Mouse (Mus musculus) WW6 (cell line): Measurements from ENCODE around the gene Socs2.
"Not testable (repeated sequence)": the region's sequence is repeated elsewhere in the genome, so short reads cannot be mapped to it uniquely, and the experiment has no call there.

Experiments
- DNase-seq: peaks from one replicate; pipeline ENCODE4 v3.0.0-alpha.2; 2013; ENCODE audit warnings: low read depth, low spot score

Socs2 gene

DNA sequence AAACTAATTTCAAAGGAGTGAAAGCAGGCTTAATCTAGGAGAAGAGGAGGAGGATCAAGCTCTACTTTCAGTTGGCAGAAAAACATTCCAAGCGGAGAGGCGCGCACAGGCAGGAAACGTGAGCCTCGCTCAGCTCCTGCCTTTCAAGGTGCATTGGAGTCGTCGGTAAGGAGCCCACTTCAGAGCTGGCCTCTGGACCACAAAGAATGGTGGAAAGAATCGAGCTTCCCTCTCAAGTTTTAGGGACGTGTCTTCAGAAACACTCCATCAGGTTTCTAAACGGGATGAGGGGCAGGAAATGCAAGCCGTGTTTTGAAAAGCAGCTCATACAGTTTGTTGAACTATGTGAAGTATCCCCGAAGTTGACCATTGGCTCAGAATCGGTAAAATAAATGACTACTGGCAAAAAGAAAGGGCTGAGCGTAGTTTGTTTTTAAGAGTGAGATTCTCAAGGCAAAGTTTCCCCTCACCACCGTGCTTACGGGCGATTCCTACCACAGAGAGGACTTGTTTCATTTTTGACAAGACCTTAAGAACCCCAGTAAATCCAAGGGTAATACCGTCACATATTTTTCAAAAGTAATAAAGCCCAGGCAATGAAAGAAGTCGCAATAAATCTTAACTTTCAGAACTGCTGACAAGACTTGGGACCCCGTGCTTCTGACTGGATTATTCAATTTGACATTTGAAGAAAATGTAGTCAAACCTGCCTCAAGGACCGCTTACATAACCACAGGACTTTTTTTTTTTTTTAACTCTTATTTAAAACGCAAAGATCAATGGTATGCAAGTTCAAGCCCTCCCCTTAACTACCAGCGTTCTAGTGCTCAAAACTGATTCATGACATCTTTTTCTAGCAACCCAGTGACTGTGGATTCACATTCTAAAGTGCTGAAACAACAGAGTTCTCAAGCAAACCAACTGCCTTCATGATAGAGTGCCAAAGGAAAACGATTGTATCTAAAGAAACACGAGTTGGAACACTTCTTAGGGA is 21.9 kb downstream of the Socs2 start:
- no peak for DNase-seq

DNA sequence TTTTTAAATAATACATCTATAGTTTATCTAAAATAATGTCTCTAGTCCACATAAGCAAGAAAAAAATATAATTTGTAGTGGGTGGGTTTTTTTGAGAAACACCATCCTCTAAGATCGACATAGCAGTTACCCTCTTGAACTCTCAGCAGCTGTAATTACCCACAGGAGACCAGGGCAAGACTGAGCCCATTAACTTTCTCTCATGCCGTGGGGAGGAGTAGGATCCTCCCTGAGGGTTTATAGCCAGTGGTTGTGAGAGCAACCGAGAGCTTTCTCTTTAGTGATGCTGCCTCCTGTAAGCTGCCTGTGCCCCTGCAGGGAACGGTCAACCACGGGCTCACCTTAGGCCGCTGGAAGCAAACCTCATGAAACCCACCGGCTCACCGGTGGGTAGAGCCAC is 24.9 kb downstream of the Socs2 start:
- no peak for DNase-seq

DNA sequence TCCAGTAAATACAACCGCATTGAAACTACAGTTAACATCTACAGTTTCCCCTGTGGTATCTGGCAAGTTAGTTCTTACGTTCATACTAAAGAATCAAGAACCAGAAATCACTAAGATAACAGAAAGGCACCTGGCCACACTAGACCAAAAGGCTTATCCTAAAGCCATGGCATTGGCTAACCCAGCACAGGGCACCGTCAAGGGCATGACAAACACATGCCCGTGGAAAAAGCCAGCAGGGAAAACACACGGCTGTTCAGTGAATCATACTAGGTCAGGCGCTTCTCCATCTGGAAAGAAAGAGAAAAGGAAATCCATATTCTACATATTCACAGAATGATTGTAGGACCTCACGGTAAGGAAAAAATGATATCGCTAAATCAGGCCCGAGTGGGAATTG is 26.1 kb downstream of the Socs2 start:
- DNase-seq: no peak

DNA sequence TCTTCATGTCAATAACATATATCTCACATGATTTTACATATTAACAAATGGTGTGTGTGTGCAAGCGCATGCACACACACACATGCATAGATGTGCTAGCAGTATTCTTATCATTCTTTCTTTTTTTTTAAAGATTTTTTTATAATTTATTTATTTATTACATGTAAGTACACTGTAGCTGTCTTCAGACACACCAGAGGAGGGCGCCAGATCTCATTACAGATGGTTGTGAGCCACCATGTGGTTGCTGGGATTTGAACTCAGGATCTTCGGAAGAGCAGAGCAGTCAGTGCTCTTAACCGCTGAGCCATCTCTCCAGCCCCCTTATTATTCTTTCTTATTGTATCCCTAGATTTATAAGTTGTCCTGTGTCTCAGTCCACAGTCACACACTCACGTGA is 27.2 kb downstream of the Socs2 start:
- DNase-seq: not testable (repeated sequence)

DNA sequence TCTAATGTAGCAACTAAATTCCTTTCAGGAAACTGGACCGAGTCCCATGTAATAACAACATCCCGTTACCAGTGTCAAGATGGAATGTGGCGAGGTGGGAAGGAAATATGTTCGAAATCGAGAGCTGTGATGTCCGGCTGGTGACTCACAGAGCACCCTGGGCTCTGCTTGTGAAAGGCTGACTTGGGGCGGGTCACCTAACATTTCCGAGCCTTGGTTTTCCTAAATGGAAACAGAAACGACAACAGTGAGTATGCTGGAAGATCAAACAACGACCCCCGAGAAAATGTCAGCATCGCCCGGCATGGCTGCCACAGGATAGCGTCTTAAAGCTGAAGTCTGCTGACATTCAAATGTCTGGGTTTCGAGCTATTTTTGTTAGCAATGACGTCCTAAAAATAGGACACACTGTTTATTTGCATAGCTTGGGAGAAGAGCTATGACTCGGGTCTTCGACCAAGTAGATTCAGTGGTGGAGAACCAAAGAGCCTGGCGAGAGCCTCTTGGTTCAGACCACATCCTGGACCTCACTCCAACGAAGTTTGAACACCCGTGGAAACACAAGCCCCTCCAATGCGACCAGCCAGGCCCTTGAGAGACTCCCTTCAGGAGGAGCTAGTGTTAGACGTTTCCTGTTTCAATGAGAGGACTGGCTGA is 28.0 kb downstream of the Socs2 start:
- no peak for DNase-seq

DNA sequence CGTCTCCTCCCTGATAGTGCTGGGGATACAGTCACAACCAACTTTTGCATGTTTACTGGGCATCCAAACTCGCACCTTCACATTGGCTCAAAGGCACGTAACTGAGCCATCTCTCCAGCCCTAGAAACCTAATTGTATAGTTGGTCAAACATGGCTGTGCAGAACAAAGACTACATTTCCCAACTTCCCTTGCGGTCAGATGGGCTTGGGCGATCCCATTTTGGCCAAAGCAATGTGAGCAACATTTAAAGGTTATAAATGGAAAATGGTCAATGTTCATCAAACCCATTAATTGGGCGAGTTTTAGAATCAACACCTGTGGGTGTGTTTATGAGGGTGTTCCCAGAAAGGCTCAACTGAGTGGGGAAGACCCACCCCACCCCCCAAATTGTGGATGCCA is 30.5 kb downstream of the Socs2 start:
- no peak for DNase-seq

DNA sequence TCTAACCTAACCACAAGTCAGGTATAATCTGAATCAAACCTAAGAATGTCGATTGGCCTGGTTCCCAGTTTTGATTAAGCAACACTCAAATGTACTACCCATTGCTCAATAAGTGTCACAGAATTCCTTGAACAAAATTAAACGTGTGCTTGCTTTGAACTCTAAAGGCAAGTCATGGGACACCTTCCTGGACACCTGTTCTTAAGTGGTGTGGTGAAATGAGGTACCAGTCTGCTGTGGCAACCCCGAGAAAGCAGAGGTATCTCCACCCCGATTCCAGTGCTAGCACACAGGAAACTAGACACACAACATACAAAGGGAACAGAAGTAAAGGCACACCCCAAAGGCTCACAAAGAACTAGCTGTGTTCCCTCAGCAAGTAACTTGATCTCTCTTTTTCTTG is 31.2 kb downstream of the Socs2 start:
- DNase-seq: no peak

DNA sequence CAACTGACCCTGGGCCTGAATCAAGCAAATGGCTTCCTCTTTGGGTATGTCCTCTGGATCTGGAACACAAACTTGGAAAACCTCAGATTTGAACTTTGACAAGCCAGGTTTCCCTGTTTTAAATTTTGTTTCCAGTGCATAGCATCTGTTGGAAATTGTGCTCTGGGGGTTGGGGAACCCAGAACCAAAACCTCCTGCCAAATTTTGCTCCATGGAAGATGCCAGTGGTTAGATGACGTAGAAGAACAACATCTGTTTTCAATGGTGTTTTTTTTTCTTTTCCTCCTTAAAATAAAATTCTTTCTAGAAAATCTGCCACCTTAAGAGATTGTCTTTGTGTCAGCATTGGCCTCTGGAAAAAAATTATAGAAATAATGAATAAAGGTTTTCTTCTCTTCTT is 31.9 kb downstream of the Socs2 start:
- DNase-seq: no peak

DNA sequence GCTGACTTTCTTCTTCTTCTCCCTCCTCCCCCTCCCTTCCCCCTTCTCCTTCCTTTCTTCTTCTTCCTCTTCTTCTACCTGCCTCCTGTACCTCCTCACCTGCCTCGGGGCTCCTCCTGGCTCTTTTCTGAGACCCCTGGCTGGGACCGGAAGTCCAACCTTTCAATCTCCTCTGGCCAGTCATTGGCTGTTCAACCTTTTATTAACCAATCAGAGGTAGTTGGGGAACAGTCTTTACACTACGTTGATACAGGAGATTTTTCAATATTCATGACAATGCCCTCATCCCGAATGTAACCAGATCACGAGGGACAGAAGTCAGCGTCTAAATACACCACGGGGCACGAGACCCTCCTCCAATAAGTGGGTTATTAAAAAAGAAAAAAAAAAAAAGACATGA is 32.5 kb downstream of the Socs2 start:
- DNase-seq: no peak

DNA sequence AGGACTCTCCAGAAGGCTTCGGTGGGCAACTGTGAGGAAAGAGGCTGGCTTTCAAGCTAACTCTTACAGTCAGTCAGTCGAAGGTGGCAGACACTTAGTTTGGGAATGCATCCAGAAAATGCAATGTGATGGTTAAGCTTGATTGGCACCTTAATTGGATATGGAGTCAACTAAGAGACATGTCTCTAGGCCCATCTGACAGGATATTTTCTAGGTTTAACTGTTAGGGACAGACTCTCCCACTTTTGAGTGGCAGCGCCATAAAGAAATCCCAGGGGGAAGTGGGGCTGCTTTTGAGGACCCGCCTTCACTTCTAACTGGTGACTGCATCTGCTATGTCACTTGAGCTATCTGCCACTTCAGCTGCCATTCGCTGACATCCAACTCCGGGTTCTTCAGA is 43.6 kb downstream of the Socs2 start:
- DNase-seq: no peak

DNA sequence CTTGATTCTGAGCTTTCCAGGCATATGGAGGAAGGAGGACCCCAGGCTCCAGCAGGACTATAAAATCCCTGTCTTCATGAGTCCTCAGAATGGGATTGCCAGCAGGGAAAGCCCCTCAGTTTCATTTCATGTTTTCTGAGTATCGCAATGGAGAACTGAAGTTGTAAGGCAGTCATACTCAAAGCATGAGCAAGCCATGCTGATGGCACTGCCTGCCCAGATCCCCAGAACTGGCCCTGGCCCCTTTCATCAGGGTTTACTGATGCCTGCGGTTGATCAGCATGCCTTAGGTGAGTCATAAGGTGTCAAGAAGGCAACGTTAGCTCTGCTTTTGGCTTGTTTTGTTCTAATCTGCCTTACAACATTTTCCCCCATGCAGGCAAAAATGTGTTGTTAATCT is 45.0 kb downstream of the Socs2 start:
- DNase-seq: no peak

DNA sequence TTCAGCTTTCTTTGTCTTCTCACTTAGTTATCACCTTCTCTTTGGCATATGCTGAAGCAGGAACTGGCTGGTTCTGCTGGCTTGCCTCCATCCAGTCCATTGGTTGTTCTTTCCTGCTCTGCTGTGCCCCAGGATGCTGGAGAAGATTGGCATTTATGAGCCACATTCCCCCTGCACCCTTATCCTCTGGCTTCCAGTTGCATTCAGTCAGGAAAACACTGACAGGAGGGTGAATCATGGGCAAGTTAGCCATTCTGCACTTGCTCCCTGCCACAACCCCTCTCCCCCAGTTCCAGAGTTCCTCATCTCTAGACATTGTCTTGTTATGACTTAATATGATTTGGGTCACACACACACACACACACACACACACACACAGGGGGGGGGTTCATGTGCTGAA is 47.8 kb downstream of the Socs2 start:
- DNase-seq: no peak

DNA sequence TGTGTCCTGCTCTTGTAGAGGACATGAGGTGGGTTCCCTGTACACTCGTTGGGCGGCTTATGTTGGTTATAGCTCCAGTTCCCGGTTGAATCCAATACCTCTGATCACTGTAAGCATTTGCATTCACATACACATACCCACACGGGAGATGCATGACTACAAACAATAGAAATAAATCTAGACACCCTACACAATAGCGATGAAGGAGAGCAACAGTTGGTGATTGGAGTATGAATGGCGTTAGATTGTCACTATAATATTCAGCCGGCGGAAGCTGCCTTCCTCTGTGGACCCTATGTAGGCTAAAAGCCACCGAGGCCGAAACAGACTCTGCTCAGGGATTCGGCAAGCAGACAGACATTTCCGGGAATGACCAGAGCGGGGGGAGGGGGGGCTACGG is 48.8 kb downstream of the Socs2 start:
- no peak for DNase-seq

DNA sequence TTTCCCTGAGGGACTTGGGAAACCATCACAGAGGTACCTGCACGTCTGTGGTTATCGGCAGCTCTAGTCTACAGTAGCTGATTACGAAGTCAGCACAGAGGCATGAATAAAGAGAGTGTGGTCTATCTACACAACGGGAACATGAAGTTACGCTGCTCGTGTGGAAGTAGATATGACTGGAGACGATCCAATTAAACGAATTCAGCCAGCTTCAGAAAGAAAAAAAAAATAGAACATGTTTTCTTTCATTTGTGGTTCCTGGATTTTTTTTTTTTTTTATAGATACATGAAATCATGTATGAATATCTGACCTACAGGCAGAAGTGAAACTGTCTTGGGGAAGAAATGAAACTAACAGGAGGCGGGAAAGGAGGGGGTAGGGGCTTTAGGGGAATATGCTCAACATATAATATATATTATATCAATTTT is 49.3 kb downstream of the Socs2 start:
- no peak for DNase-seq

DNA sequence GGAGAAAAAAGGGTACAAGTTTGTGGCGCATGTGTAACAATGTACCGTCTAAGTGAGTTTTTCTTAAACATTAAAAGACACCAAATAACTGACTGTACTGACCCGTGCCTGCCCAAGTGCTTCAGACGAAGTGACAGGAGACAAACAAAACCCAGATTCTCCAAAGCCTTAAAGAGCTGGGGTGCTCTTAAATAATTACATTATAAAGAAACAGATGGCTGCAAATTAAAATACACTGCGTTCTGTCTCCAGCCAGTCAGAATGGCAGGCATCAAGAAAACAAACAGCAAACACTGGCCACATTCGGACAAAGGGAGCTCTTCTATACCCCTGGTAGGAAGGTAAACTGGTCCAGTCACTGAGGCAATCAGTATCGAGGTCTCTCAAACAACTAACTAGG is 49.7 kb downstream of the Socs2 start:
- no peak for DNase-seq

DNA sequence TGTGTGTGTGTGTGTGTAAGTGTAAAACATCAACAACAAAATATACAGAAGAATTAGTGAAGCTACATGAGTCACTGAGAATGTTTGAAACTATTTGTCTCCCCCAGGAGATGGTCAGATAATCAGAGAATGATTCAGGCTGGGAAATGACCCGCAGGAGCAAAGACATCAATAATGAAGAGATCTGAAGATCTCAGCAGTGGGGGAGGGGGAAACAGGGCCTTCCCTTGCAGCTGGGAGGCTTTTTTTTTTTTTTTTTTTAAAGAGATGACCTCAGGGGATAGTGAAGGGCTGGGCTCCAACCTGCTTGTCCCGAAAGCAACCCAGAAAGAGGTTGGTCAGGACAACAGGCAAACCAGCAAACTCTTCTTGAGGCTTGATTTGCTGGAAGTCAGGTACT is 54.7 kb downstream of the Socs2 start:
- DNase-seq: no peak

DNA sequence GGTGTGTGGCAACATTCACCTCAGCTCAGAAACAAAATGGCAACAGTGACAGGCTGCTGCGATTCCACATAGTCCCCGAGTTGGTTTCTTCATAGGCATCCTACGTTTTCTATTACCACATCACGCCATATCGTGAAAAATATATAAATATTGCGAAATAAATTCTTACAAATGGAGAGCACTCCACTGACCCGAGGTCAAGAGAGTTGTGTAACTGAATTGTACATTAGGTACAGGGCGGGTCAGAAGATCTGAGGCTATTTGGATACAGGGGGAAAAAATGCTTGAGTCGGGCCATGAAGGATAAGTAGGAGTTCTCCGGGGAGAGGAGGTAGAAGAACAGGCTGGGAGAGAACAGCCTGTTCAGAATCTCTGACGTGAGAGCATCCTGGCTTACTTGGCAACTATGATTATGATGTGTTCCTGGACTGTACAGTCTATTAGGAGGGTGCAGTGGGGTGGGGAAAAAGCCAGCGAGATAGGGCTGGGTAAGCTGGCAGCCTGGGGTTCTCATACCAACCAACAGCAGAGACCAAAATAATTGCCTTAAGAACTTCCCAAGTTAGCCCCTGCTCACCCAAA is 55.6 kb downstream of the Socs2 start:
- no peak for DNase-seq

DNA sequence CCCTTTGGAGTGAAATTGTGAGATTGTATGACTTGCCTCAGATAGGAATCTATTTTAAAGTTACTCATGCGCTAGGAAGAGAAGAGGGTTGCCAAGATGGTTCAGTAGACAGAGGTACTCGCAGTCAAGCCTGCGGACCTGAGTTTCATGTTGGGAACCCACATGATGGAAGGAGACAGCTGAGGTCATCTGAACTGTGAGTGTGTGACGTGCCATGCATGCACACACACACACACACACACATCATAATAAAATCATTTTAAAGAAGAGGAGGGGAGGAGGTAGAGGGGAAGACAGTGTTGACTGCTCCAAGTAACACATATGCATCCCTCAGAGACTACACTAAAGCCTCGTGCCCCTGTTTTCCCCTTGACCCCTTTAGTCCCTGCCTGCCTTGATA is 56.9 kb downstream of the Socs2 start:
- no peak for DNase-seq

DNA sequence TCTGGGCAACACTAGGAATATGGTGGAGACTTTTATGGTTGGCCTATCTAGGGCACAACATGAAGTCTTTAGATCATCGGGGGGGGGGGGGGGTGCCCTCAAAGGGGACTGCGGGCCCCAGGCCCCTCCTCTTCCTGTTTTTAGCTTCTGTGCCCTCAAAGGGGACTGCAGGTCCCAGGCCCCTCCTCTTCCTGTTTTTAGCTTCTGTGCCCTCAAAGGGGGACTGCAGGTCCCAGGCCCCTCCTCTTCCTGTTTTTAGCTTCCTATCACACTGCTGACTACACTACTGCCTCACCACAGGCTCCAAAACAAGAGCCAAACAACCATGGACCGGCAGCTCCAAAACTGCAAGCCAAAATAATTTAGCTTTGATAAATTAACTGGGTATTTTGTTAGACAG is 59.3 kb downstream of the Socs2 start:
- DNase-seq: no peak

DNA sequence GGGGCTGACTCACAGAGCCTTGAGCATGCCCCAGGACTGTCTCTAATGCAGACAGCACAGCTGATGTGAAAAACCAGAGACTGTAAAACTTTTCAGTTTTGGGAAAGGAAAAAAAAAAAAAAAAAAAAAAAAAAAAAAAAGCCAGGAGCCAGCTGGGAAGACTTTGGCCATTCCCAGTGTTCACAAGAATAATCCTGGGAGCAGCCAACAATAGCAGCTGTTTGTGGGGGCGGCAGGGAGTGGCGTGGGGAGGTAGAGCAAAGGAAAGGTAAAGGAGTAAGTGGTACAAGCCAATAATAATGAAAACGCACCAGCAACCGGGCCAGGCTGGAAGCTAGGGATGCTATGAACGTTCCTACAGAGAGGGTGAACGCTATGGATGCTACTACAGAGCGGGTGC is 60.3 kb downstream of the Socs2 start:
- no peak for DNase-seq

DNA sequence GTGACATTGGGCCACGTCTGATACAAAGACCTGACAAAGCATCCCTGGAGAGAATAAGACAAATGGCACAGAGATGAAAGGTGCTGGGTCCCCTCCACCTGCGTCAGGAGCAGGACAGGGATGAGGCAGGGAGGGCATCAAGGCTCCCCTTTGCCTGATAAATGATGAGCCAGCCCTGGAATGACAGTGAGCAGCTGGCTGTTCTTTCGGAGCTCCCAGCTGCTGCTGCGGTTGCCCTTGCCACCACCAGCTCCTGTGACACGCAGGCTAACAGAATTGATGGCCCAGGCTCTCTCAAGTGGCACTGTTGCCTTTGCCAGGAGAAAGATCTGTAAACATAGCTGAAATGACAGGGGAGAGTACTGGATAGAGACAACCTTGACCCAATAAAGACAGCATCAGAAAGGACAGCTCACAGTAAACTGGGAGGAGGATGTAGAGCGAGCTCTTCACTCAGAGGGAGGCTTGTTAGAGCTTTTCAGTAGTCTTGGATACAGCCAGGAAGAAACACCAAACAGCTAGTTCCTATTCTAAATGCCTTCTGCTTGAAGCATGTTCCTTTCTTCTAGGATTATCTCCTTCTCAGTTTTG is 61.2 kb downstream of the Socs2 start:
- DNase-seq: no peak

DNA sequence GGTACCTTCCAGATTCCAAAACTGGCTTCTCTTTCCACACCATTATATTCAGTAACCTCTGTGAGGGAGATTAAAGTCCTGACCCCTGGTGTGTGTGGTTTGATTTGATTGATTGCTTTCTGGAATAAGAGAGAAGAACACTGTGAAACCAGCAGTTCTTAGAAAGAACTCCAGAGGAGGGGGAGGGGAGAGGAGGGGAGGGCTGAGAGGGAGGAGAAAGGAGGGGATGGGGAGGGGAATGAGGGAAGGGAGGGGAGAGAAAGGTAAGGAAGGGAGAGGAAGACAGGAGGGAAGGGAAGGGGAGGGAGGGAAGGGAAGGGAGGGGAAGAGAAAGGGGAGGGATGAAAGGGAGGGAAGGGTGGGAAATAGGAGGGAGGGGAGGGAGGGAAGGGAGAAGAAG is 62.3 kb downstream of the Socs2 start:
- DNase-seq: no peak
